Mouse (Mus musculus) right cerebral cortex, postnatal 36 days (tissue): ENCODE data around the gene Loxl1.

Source experiments
- DNase-seq, 2 experiments: peaks; one replicate each; pipeline ENCODE4 v3.0.0; 2022; ENCODE audit warnings: low spot score in 2 of 2, mixed read lengths in 1 of 2

The Loxl1 gene

GRCm38 (mm10) chr9:58312196-58312943 is 616 bp downstream of the Loxl1 start:
- DNase-seq, result no peak

GRCm38 (mm10) chr9:58311191-58311910 is 1.6 kb downstream of the Loxl1 start:
- no peak for DNase-seq

DNA sequence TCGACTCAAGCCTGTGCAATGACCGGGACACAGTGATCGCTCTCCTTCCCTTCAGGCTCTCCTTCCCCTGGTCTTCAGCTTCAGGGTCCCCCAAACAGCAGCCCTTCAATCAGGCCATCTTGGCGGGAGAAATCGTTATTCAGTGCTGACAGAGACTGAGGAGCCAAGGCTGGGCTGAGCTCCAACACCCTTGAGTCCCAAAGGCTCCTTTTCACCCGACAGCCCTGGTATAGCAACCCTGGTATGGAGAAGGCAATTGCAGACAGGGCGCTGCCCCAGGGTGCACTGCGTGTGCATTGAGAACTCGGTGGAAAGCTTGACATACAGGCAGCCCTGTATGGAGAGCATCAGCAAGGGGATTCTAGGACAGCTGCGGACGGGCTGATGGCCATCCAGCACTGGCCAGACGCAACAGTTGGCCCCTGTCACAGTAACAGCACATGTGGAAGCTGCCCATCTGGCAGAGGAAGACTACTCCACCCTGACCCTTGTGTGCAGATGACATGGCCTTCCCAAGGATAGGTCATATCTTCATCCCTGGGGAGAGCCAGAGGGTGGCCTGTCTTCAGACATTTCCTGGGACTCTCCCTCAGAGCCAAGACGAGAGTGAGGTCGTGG is 2.8 kb downstream of the Loxl1 start:
- DNase-seq, result no peak

DNA sequence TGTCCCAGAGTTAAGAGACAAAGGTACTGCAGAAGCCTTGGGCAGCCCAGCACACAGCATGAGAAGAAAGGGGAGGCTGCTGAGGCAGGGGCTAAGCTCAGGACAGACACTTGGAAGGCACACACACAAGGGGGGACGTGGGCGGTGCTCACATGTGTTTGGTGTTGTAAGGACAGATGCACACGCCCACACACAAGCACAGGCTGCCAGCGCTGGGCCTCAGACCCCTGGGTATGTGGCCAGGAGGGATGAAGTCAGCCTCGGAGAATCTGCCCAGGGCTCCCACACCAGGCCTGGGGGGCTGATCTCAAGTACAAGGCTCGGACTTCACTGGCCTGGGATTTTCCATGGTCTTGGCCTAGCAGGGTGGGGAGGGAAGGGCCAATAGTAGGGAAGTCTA is 4.6 kb downstream of the Loxl1 start:
- peak; percentile 51 to 57 for DNase-seq

GRCm38 (mm10) chr9:58305686-58306085 is 7.3 kb downstream of the Loxl1 start:
- no peak for DNase-seq

DNA sequence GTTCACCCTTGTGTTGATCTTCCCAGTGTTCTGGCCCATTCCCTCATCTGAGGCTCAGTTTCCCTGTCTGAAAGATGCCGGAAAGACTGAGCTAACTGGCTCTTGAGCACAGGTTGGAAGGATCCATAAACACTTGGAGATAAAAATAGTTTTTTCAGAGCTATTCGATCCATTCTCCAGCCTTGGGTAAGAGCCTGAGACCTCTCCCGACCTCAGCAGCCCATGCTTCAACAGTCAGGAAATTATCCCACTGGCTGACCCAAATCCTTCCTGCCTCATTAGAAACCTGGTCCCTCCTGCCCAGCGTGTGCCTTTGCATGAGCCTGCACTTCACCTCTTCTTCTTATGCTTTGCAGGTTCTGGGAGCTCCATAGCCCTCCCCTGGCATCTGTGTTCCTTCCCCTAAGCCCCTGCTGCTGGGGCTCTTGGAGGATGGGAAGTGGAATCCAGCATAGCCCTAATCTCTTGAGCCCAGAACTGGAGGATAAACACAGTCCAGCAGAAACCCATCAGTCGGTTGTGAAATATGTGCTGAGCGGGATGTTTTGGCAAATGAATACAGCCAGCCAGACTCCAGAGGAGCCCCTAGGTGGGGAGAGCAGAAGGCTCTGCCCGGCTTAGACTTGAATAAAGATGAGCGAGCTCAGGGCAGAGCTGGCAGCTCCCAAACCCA is 9.3 kb downstream of the Loxl1 start:
- DNase-seq, result no peak

DNA sequence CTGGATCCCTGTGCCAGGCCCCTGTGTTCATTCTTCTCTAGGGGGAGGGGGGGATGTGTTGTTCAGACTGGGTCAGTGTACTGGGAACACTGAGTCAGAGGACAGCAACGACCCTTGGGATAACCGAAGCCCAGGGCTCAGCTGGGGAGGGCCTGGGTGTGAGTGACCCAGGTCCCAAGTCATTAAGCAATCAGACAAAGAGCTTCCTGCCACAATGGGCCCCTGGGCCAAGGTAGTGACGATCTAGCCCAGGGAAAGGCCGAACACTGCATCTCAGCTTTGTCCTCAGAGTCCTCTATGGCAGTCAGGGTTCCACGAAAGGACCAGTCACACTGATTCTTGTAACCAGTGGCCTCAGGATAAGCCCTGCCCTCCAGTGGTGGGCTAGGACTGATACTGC is 9.9 kb downstream of the Loxl1 start:
- DNase-seq, result no peak

DNA sequence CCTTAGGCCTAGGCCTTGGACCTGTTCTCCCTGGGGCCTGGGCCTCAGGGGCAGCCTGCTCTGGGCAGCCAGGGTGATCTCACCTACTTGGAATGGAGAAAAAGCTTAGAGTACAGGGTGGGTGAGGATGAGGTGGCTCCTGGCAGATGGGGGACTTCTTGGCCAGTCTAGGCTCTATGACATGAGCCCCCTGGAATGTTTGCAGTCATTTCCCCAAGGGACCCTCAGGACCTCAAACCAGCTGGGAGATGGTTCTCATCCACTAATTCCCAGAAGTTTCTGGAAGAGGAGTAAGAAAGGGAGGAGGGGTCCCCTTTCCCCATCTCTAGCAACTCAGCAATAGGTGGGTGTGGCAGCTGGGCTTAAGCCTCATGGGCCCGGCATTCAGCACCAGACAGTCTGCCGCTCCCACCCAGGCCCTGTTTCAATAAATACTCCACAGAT is 13.6 kb downstream of the Loxl1 start:
- no peak for DNase-seq

DNA sequence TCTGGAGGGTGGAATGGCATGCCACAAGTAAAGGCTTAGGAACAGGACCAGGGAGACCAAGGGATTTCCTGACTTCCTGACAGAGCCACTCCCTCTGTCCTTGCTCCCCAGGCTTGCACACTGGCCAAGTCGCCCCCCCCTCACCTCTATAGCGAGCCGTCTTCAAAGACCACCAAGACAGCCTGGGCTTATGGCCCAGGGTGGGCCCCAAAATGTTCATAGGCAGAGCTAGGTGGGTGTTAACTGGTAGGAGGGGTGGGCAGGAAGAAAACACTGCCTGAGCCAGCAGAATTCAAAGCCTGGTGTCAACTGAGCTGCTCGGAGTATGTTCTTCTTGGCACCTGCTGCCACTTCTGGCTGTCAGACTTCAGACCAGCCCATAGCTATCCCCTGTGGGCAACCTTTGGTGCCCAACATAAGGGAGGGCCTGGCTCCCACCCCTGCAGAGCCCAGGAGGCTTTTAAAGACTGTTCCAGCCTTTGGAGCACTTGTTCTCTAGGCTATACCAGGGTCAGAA is 15.0 kb downstream of the Loxl1 start:
- DNase-seq, result no peak

DNA sequence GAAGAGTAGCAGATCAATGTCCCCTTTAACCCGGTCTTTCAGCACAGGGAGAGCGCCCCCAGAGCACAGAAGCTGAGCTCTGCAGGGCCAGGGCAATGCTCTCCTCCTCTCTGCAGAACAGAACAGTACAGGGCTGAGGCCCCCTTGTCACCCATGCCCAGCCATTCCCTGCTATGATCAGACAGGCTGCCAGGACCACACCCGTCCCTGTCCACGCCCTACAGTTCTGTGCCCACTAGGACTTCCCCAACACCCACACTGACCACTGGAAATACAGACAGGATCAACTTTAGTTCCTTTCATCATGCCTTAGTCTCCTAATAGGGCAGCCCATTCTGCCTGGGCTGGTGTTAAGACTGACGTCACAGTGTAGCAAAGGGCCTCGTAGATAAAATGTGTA is 15.9 kb downstream of the Loxl1 start:
- no peak for DNase-seq

DNA sequence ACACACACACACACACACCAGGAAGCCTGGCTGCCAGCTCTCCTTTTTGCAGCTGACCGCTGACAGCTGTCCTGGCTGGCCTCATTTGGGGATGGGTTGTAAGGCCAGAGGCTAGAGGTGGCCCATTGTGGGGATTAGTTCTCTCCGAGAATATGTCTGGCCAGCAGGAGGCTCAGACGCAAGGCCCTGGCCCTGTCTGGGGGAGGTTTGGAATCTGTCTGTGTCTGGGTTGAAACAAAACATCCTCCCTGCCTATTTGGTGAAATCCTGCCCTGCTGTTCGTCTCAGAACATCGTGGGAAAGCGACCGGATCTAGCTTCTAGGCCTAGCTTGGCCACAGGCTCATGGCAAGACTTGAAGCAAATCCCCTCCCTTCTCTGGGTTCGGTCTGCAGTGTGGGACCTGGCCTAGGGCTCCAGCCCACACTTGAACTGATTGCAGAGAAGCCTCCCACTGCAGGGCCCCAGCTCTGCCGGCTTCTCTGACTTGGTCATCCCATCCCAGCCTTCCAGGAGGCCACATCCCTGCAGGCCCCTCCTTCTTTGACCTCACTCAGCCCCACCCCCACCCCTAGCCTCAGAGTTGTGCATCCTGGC is 17.1 kb downstream of the Loxl1 start:
- no peak for DNase-seq

DNA sequence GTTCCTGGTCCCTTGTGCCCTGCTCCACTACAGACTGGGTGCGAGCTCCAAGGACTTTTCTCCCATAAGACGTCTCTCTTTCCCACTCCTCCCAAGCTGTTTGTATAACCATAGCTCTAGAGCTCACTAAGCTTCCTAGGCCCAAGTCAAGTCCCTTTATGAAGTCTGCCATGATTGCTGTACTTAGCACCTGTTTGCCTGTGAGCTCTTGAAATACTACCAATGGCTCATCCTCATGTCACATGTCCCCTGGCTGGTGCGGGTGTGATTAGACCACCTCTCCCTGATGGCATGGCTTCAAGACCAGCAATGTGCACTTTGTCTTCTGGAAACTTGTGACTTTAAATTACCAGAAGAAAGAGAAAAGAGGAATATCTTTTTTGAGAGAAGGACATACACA is 17.6 kb downstream of the Loxl1 start:
- no peak for DNase-seq

- no peak for DNase-seq
These were observed 18.5 kb downstream of the Loxl1 start for GRCm38 (mm10) chr9:58294527-58294926.

DNA sequence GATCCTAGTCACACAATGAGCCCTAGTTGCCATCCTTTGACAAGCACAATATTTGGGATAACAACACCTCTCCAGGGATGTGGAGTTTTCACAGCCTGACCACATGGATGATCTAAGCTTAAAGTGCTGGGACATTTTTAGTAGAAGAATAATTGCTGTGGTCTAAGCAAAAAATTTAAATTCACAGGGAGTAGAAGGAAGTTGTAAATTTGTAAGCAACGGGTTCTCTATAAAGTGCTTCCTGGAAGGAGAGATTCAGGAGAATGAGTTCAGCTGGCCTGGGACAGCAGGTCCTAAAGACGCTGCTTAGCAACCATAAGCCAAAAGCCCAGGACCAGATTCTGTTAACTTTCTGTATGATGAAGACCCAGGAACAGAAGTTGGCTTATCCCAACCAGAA is 23.1 kb downstream of the Loxl1 start:
- no peak for DNase-seq

GRCm38 (mm10) chr9:58289090-58289489 is 23.9 kb downstream of the Loxl1 start:
- no peak for DNase-seq

DNA sequence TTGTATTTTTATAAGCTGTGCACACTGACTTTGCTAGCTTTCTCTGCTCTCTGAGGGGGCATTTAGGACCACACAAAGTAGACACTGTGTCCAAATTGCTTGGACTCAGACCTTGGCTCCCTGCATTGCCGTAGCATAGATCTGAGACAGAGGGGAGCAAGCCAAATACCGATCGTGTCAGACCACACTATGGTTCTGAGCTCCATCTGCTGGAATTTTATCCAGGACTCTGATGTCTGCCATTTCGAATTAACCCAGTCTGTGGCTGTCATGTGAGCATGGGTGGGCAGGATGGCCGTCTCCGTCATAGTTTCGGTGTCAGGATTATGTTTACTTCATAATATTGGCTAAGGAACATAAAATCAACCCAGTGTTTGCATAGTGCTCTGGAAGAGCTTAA is 29.6 kb downstream of the Loxl1 start:
- no peak for DNase-seq

- no peak for DNase-seq
These were observed 31.4 kb downstream of the Loxl1 start for GRCm38 (mm10) chr9:58281597-58281996.

GRCm38 (mm10) chr9:58280259-58281109 is 32.5 kb downstream of the Loxl1 start:
- DNase-seq, result peak; percentile 26 to 40

- DNase-seq, result no peak
These were observed 33.2 kb downstream of the Loxl1 start for GRCm38 (mm10) chr9:58279780-58280179.

GRCm38 (mm10) chr9:58278821-58279723 is 33.9 kb downstream of the Loxl1 start:
- DNase-seq, result no peak
